Mouse (Mus musculus) yolk sac, embryonic 10.5 days (tissue): ENCODE data around the gene Mad2l2.

Source experiments
- DNase-seq: peaks from one replicate; pipeline ENCODE4 v3.0.0-alpha.2; 2017; ENCODE audit warnings: low spot score

Gene Mad2l2

DNA sequence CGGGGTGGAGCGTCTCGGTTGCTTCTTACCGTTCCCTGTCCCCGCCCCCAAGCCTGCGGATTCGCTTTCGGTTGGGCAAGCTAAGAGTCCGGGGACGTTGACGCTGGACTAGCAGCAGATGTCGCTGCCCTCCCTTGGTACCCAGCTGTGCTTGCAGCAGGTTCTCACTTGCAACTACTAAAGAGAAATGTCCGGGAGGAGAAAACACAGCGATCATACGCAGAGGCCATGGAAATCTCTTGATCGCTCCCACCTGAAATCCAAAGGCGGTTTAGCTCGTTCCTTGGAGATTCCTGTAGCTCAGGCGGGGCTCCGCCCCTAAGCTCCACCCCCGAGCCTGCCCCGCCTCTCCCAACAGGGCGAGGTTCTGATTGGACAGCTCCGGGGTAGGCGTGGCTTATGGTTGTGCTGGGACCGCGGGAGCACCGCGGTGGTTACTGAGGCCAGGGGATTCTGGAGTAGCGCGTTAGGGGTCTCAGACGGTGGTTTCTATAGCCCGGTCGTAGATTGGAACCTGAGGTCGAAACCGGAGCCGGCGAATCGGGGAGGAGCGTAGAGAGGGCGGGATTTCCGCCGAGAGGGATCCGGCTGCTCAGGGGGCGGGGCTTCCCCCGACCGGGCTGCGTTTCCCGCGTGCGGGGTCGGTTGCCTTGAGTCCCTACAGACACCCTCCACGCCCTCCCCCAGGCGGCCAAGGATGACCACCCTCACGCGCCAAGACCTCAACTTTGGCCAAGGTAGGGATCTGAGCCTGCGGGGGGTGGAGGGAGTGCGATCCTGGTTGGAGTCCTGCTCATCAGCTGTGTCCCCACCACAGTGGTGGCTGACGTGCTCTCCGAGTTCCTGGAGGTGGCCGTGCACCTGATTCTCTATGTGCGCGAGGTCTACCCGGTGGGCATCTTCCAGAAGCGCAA lies 10.2 kb downstream of the Mad2l2 start:
- peak; percentile 94 for DNase-seq

DNA sequence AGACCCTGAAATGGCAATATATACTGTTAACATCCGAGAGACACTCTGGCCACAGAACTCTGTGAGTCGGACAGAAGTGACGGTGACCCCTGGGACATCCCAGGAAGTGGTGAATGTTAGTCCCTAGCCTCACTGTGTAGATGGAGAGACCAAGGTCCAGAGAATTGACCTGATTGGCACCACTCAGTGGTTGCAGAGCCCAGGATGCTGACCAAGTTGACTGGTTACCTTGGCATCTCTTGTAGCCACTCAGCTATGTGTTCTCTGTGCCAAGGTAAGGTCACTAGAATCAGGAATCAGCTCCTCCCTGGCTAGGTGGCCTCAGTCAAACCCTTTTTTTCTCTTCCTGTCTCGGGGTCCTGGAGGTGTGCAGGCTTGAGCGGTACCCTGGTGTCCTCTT lies 13.5 kb downstream of the Mad2l2 start:
- no peak for DNase-seq

DNA sequence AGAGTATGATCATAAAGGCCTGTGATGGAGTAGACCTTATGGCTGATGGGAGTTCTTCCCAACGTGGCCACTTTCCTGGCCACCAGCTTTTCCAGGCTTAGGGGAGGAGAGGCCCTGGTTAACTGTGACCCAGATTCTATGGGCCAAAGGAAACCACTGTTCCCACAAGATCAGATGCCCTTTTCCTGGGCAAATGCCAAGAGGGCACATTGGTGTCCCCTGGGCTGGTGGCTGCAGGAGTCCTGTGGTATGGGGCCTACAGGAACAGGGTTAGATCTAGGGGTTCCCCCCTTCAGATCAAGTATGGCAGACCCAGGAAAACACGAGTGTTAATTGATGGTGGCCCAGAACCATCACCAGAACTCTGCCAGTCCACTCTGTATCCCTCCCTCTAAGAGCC lies 17.5 kb downstream of the Mad2l2 start:
- DNase-seq = no peak

DNA sequence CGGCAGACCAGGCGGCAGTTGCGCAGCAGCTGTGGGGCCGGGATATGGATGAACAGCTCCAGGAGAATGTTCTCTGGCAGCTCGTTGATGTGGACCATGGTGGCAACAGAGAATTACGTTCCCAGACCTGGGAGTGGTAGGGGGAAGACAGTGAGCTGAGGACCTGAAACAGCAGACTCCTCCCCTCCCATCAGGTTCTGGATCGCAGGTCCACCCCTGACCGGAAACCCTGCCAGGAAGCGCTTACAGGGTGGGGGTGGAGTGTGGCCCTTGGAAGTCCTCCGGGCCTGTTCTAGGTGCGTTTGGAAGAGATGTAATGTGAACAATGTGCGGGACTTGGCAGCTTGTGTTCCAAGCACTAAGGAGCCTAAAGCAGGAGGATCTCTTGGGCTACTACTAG lies 19.4 kb downstream of the Mad2l2 start:
- DNase-seq = no peak

DNA sequence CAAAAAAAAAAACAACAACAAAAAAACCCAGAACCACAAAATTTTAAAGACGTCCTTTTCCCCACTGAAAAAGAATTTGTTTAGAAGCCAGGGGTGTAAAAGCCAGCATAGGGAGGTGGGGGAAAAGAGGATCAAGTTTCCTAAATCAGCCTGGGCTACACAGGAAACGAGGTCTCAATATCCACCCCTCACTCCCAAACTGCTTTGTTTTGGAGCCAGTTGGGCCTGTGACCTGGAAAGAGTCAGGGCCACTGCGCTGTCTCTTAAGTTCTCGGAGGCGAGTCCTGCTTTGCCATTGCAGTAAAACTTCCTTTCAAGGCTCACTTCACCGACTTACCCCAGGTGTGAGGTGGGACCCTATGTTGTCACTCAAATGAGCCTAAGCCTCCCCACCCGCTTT lies 20.1 kb downstream of the Mad2l2 start:
- no peak for DNase-seq

DNA sequence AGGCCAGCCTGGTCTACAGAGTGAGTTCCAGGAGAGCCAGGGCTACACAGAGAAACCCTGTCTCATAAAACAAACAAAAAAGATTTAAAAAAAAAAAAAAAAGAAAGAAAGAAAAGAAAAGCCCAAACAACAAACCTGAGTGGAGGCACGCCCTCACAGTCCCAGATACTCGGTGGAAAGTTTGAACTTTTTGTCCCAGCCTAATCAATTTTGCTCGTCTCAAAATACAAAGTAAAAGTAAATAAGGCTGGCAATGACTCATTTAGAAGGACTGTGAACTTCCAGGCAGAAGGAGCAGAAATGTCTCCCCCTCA lies 20.7 kb downstream of the Mad2l2 start:
- DNase-seq = no peak

DNA sequence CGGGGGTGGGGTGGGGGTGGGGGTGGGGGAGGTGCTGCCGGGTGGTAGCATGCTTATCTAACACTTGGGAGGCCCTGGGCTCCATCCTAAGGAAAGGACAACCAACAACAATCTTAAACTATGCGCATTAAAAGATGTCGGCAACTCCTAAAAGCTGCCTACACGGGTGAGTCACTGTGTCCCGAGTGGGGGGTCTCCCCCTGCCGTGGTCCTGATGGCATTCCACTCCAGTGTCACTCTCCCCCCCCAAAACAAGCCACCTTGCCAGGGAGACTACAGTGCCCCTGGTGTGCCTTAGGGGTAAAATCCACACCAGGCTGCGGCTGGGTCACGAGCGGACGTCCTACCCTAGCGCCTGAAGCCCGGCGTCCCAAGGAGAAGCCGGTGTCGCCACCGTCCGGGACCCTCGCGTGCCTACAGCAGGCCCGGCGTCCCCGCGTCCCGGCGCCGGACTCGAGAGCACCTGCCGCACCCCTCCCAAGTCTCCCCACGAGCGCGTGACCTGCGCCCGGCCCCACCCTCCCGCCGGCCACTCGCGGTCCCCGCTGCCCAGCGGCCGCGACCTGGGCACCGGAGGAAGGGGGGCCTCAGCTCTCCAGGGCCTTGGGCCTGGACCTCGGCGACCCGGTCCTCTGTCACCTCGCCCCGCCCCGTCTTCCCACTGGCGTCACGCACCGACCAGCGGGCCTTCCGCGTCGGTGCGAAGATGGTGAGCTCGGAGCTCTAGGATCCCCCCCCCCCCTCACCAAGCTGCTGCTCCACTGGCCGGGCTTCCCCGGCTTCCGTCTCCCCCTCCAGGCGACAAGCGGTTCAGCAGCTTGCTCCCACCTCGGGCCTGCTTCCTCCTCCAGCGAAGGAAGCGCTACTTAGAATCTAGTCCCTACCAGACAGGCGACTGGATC lies 21.3 kb downstream of the Mad2l2 start, which contains the start of gene Fbxo6:
Gene Fbxo6, minus strand, starts transcription at position 874 of the 902 bp plus-strand sequence.
- peak; percentile 87 for DNase-seq

DNA sequence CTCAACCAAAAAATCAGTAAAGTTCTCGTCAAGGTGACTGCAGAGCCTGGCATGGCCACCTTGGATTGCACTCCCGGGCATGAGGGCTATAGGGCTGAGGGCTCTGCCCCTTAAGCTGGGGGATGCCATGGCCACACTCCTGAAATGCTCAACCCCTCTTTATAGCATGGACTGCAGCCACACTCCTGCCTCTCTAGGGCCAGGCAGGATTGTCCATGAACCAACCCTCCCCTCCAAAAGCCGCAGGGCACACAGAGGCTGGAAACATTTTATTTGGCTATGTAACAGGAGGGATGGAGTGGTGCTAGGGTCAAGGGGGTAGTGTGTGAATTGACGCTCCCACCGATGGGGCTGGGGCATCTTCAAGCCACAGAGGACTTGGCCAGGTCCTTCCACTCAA lies 22.4 kb downstream of the Mad2l2 start:
- DNase-seq = no peak

DNA sequence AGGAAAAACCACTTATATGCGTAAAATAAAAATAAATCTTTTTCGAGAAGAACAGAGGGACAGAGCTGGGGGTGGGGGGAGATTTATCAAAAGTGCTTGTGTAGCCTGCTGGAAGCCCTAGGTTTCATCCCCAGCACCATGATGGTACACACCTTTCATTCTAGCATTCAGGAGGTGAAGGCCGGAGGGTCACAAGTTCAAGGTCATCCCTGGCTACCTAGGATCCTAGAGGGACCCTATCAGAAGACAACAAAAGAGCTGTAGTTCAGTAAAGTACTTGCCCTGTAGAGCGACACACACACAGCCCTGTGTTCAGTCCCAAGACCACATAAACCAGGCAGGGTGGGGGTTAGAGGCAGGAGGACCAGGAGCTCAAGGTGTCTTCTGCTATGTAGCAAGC lies 23.8 kb downstream of the Mad2l2 start:
- no peak for DNase-seq

DNA sequence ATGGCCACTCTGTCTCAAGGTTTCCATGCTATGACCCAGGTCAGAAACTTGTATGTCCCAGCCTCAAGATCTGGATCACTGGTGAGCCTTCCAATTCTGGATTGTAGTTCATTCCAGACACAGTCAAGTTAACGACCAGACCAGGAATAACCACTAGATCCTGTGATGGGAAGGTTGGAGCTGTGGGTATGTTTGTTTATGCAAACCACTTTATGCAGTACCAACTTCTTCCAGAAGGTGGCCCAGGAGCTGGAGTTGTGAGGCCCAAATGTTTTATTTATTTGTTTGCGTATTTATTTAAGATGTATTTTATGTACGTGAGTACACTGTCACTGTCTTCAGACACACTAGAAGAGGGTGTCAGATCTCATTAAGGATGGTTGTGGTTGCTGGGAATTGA lies 24.8 kb downstream of the Mad2l2 start:
- no peak for DNase-seq

DNA sequence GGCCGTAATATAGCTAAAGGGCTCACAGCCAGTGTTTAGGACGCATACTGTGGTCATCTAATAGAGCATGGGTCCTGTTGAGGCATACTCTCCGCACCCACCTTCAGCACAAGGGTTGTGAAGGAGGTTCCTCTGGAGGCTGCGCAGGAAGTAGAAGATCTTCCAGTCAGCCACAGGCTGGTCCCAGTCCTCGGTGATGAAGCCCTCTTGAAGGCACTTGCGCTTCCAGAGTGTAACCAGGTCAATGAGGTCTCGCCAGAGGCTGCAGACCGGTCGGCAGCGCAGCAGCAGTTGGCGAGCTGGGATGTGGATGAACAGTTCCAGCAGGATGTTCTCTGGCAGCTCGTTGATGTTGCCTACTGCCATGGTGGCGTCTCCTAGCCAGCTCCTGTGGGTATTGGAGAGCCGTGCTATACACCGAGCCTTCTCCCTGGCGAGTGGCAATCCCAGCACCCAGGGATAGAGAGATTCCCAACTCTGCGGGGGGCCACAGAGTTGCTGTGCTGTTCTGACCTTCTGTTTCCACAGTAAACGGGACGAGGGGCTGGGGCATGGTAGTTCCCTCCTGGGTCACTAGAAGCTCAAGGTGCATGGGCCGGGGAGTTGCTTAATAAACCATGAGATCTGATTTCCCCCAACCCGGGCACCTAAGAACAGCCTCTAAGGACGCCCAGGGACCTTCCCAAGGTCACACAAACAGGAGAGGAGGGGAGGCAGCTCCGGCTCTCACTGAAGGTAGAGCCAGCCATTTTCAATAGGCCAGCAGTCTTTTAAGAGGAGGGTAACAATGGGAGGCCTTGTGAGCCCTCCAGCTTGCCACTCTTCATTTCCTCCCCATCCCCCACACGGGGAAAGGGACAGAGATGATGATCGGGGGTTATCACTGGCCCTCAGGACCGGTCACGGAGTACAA lies 28.5 kb downstream of the Mad2l2 start:
- DNase-seq = no peak

DNA sequence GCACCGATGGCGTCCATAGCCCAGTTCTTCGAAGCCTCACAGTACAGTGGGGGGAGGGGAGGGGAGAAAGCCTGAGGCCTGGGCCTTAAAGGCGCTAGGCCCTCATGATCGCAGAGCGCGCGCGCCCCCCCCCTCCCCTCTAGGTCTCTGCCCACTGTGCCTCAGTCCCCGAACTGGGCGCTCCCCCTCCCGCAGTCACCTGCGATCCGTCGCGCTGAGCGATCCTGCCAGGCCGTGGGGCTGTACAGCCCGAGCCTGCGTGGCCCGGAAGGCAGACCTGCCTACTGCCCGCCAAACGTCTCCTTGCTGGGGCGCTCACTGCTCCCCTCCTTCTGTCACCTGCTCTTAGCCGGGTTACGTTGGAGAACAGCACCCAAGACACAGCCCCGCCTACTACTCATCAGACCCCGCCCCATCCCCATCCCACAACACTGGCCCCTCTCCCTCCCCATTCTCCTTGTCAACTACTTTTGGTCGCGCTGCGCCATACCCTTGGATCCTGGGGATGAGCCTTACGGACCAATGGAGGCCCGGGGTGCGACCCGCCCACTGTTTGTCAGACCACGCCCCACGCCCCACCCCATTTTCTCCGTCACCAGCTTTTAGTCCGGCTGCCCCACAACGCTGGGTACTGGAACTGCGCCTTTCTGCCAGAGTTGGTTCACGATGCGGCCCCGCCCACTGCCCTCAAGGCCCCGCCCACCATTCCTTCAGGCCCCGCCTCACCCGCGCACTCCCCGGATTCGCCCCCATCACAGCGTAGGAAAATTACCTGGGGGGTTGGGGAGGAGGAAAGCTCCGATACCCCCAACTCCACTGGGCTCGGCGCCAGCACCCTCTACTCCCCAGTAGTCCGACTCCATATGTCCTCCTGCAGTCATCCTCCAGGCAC lies 29.6 kb downstream of the Mad2l2 start:
- DNase-seq = peak; percentile 90

DNA sequence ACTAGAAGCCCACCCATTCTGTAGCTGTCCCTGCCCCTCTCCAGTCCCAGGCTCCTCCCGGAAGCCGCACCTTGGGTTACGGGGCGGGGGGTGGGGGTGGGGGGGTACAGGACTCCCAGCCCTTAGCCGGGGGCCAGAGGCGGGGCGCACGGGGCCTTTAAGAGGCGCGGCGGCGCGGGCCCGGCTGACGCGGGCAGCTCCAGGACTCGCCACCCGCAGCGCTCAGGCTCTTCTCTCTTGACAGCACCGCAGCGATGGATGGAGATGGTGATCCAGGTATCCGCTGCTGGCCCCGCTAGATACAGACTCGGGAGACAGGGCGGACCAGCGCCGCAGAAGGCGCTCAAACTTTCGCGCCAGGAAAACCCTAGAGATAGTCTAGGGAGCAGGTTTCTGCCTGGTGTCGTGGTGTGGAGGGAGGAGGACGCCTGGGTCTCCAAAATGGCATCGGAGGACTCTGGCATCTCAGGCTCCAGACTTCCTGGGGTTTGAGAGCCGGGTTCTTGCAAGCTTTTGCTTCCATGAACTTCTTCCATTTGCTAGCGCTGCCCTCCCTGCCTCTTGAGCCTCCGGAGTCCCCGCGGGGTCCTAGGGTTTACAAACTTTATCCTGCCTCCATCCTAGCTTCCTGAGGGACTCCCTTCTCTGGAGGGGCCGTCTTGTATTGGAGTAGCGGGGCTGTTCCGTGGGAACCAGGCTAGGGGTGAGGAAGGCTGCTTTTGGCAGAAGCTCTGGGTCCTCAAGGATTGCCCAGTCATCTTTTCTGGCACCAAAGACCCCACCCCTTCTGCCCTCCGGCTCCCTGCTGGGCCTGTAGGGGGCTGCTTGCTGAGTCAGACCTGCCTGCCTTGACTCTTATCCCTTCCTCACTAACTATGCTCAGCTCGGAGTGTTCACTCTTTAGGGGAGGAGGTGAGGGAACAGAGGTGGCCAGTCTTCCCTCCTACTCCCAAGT lies 30.5 kb downstream of the Mad2l2 start, which contains the start of the genes Fbxo44 and Fbxo2:
Gene Fbxo44, minus strand, starts transcription at position 47 of the 955 bp plus-strand sequence.
Gene Fbxo2, plus strand, starts transcription at position 186 of the 955 bp plus-strand sequence.
- DNase-seq = no peak

DNA sequence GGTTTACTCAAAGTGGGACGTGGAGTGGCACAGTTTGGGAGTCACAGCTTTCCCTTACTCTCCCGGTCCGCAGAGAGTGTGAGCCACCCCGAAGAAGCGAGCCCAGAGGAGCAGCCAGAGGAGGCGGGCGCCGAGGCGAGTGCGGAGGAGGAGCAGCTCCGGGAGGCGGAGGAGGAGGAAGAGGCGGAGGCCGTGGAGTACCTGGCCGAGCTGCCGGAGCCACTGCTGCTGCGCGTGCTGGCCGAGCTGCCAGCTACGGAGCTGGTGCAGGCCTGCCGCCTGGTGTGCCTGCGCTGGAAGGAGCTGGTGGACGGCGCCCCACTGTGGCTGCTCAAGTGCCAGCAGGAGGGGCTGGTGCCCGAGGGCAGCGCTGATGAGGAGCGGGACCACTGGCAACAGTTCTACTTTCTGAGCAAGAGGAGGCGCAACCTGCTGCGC lies 33.8 kb downstream of the Mad2l2 start:
- DNase-seq = peak; percentile 50

DNA sequence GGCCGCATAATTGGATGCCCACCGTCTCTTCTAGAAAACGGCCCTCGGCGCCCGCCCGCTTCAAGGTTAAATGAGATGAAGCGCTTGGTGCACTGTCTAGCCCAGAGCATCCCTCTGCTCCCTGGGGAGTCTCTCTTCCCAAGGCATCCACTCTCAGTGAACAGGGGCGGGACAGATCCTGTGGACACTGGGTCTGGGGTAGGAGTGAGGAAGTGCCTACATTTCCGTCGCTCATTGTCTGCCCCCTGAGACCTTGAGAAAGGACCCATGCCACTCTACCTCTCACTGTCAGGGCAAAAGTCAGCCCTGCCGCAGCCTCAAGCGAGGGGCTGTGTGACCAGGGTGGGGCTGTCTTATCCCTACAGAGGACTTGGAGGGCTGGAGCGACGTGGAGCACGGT lies 34.3 kb downstream of the Mad2l2 start:
- DNase-seq = no peak

DNA sequence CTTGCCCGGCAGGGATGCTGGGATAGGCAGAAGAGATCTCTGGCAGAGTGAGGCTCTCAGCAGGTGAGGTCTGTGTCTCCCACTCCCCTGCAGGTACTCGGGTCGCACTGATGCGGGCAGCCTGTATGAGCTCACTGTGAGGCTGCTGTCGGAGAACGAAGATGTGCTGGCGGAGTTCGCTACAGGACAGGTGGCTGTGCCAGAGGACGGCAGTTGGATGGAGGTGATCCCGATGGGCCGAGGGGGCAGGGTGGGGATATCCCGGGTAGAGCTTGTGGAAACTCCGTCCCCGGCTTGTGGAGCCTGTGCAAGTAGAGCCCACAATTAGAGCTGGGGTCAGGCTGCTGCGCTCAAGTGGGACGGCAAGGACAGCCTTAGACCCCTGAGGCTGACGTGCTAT lies 35.4 kb downstream of the Mad2l2 start:
- DNase-seq = no peak

DNA sequence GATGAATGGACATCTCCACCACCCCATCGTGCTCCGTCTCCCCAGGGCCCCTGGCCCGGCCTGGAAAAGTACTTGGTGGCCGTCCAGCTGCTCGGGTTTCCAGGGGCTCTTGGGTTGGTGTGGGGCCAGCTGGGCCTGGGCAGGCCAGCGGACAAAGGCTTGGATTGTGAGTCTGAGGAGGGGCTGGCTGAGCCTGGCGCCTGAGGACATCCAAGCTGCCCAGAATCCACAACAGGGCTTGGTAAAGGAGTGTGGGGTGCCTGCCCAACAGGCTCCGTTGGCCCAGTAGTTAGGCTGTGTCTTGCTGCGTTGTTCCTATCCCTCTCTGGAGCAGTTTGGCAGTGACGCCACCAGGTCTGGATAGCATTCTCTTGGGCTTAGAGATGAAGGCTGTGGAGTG lies 36.2 kb downstream of the Mad2l2 start:
- DNase-seq = no peak

DNA sequence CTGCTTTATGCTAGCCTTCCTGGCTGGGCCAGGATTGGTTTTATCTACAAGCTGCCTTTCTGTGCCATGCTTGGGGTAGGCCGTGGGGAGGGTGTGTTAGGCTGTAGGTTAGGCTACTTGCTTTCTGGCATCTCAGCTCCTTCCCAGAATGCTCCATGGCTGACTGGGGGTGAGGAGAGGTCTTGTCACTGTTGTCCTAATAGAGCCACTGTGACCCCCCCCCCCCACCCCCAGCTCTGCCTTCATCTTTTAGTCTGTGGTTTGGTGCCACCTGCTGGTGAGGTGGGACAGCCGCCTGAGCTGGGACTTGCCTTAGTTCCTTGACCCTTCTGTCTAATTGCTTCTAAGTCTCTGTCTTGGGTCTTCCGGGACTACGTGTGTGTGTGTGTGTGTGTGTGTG lies 36.8 kb downstream of the Mad2l2 start:
- no peak for DNase-seq

DNA sequence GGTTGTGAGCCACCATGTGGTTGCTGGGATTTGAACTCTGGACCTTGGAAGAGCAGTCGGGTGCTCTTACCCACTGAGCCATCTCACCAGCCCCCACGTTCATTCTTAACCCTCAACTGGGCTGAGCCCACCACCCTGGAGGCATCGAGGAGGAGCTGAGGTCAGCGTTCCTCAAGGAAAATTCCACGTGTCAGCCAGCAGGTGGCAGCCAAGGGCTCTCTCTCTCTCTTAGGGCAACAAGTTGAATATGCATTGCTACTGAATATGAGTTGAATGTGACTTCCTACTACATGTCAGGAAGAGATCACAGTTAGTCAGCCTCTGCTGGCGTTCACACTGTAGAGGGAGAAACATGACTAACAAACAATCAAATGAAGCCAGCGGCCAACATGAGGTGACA lies 38.1 kb downstream of the Mad2l2 start:
- DNase-seq = no peak

DNA sequence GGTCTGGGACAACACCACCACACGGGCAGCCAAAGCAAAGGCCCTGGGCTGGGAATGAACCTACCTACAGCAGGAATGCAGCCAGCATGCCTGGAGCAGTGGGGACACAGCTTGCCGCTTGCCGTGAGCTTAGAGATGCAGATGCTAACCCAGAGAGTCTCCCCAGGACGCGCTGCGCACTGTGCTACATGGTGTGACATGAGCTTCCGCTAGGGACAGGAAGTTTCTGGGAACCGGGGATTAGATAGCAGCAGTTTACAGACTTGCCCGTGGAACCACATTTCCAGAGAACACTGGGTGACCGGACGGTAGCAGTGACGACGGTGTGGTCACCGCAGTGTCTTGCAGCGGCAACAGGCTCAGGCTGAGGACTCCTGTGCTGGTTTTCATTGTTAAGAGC lies 39.4 kb downstream of the Mad2l2 start:
- DNase-seq = no peak
